Mouse (Mus musculus): ENCODE results near the gene Cldn7. TPM values are rescaled to one million over a fixed set of nuclear protein-coding genes. Genes with fewer than 3 reads are reported as not detected.
"Not testable (repeated sequence)": the region's sequence is repeated elsewhere in the genome, so short reads cannot be mapped to it uniquely, and the experiment has no call there.

The Cldn7 gene
- total RNA-seq (2021) = not detected

GRCm38 (mm10) chr11:69964650-69965270 lies at the start of gene Cldn7:
TSS of gene Cldn7 (plus strand) at chr11:69964779.
- DNase-seq = no peak
- intact Hi-C loops (cut with DNase I) = no loop called here

DNA sequence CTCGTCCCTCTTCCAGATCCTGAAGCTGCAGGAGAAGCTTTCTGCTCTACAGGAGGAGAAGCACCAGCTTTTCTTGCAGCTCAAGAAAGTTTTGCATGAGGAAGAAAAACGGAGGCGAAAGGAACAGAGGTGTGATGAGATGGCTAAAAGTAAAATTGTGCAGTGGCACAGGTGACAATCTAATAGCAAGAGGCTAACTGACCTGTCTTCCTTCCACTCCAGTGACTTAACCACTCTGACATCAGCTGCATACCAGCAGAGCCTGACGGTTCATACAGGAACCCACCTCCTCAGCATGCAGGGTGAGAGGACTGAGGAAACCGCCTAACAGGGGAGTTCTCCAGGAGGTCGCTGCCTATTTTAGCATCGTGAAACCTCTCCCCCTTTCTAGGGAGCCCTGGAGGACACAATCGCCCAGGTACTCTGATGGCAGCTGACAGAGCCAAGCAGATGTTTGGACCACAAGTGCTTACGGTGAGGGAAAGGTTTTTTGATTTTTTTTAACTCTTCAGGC lies 49.6 kb upstream of the Cldn7 start:
- intact Hi-C loops (cut with DNase I) = no loop called here
- DNase-seq = no peak

GRCm38 (mm10) chr11:69915667-69916627 lies 48.6 kb upstream of the Cldn7 start:
- no peak for DNase-seq
- intact Hi-C loops (cut with DNase I) = no loop called here

- intact Hi-C loops (cut with DNase I); DNase-seq: not testable (repeated sequence)
Observed at GRCm38 (mm10) chr11:69916652-69917378, 47.8 kb upstream of the Cldn7 start.

DNA sequence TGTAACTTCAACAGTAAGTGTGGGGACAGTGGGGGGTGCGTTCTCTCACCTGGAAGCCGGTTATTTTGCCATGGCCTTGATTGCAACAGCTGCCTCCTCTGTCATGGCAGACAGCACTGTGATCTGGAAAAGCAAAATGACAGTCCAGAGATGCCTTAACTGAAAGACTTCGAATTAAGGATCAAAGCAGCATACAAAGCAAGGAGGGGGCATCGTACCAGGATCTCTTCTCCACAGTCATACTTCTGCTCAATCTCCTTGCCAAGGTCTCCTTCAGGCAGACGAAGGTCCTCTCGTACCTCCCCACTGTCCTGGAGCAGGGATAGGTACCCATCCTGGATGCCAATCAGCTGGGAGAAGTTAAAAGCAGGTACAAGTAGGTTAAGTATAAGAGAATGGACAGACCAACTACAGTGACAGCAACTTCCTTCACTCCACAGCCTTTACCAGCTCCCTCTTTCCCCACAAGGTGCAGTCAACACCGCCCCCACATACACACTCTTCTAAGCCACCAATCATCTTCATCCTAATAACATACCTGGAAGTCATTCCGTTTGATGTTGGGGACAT lies 47.1 kb upstream of the Cldn7 start:
- intact Hi-C loops (cut with DNase I) = no loop called here

GRCm38 (mm10) chr11:69918118-69918517 lies 46.5 kb upstream of the Cldn7 start:
- no peak for DNase-seq
- intact Hi-C loops (cut with DNase I) = loop anchor here (2.0 kb wide), 1 partner anchor 15 kb away; no protein-coding TSS in a partner anchor

More for the DNA sequence above, 47.1 kb upstream of the Cldn7 start:
- no peak for DNase-seq

DNA sequence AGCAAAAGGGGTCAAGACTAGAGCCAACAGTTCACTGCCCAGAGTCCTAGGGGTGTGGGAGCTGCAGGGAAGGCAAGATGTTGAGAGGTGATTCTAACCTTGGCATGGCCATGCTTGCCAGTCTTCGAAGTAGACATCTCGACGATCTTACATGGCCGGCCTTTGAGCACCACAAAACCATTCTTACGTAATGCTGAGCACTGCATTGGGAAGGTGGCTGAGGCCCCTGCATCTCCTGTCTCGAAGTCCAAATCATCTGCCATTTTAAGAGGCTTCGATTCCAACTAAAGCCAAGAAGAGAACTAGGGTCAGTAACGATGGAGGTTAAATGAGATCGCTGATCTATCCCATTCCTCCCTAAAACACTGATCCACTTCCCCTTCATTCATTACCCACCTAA lies 45.5 kb upstream of the Cldn7 start:
- no peak for DNase-seq
- intact Hi-C loops (cut with DNase I) = loop anchor here (2.0 kb wide), 1 partner anchor 16 kb away; no protein-coding TSS in a partner anchor

- intact Hi-C loops (cut with DNase I) = loop anchor here (2.0 kb wide), 3 partner anchors 17 to 61 kb away; partner anchors contain the start of genes Ctdnep1 and Kctd11
Observed at GRCm38 (mm10) chr11:69919661-69920265, 44.8 kb upstream of the Cldn7 start.

GRCm38 (mm10) chr11:69920266-69921031 lies 44.1 kb upstream of the Cldn7 start:
- intact Hi-C loops (cut with DNase I) = loop anchor here (1.0 to 2.0 kb wide), 3 partner anchors 40 to 162 kb away; partner anchors contain the start of genes Ctdnep1, Kctd11 and Polr2a
- peak in 1 of 2 experiments; percentile 32 for DNase-seq

More at GRCm38 (mm10) chr11:69919661-69920265, 44.8 kb upstream of the Cldn7 start:
- DNase-seq = peak; percentile 76 to 83

GRCm38 (mm10) chr11:69921114-69922011 lies 43.2 kb upstream of the Cldn7 start, which contains the start of gene Eif5a:
TSS of gene Eif5a (minus strand) at chr11:69921958.
- intact Hi-C loops (cut with DNase I) = loop anchor here (1.0 to 2.0 kb wide), 3 partner anchors 41 to 163 kb away; partner anchors contain the start of genes Ctdnep1, Kctd11 and Polr2a
- peak; percentile 100 for DNase-seq

DNA sequence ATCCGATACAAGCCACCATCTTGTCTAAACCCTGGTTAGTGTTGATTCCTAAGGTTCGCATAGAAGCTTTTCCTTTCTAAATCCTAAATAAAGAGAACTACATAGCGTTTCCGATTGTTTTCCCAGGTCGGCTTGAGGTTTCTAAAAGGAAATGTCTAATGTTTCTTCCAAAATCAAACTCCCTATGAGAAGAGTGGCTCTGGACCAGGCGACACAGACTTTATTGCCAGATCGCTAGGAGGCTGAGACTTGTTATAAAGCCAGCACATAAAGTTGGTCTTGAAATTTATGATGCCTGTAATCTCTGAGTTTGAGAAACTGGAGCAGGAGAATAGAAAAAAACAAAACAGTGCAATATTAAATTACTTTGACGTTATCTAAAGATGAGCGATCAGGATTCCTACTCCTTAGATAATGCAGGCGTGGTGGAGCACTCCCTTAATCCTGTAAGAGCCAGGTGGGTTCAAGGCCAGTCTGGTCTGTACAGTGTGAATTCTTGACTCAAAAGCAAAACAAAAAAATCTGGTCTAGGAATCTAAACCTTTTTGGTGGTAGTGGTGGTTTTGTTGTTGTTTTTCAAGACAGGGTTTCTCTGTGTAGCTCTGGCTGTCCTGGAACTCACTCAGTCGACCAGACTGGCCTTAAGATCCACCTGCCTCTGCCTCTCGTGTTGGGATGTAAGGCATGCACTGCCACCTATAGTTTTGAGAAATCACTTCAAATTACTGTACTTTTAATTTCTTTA lies 42.4 kb upstream of the Cldn7 start:
- intact Hi-C loops (cut with DNase I) = no loop called here
- DNase-seq = no peak

GRCm38 (mm10) chr11:69922796-69923195 lies 41.8 kb upstream of the Cldn7 start:
- intact Hi-C loops (cut with DNase I) = no loop called here
- DNase-seq = no peak

DNA sequence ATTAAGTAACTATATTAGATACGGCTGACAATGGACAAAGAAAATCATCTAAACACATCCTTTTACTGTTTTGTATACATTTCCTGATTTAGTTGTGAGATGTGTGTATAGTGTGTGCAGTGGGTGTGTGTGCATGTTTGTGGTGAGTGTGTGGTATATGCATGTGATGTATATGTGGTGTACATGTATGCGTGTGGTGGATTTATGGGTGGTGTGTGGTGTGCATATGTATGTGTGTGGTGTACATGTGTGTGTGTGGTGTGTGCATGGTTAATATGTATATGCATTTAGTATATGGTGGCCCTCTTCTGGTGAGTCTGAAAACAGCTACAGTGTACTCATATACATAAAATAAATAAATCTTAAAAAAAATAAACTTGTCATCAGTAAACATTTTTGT lies 37.1 kb upstream of the Cldn7 start:
- intact Hi-C loops (cut with DNase I) = no loop called here

DNA sequence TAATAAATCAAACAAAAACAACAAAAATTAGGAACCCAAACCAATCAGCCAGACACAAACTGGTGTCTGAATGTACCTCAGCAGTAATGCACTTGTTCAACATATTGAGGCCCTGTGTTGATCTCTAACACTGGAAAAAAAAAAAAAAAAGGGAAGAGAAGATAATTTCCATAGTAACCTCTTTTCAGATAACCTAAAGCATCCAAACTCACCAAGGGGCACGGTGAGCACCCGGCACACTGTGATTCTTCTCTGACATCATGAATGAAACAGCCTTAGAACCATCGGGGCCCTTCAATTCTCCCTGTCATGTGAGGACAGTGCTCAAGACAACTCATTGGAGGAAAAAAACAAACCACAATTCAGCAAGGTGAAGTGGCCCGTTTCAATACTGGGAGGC lies 34.9 kb upstream of the Cldn7 start:
- intact Hi-C loops (cut with DNase I) = loop anchor here (10.0 kb wide), 1 partner anchor 285 kb away; the partner anchor contains the start of gene Slc16a11
- no peak for DNase-seq

More for the DNA sequence above, 37.1 kb upstream of the Cldn7 start:
- DNase-seq = no peak

DNA sequence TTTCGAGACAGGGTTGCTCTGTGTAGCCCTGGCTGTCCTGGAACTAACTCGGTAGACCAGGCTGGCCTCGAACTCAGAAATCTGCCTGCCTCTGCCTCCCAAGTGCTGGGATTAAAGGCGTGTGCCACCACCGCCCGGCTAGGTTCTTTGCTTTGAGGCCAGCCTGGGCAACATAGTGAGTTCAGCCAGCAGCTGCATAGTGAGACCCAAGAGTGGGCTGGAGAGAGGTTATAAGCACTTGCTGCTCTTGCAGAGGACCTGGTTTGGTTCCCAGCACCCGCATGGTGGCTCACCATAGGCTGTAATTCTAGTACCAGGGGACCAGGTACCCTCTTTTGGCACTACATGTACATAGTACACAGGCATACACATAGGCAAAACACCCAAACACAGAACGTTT lies 34.4 kb upstream of the Cldn7 start:
- DNase-seq = not testable (repeated sequence)
- intact Hi-C loops (cut with DNase I) = loop anchor here (10.0 kb wide), 1 partner anchor 285 kb away; the partner anchor contains the start of gene Slc16a11

DNA sequence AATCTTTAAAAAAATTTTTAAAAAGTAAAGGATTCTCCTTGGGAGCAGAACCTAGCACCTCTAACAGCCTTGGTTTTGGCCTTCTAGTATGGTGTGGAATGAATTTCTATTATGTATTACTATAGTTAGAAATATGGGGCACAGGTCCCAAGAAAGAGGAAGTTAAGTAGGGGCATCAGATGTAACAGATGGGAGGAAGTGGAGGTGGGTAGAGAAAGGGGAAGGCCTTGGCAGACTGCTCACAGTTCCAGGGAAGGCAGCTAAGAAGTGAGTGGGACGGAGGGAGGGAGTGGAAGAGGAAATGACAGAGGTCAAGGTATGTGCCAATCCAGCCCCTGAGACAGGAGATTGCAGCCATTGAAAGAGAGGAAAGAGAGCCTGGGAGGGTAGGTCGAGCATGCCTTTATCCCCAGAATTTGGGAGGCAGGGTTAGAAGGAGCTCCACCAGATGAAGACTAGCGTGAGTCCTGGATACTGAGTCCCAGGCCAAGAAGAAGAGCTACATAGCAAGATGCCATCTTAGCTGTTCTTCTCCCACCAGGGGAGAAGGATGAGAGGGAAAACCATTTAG lies 33.5 kb upstream of the Cldn7 start:
- no peak for DNase-seq
- intact Hi-C loops (cut with DNase I) = loop anchor here (10.0 kb wide), 1 partner anchor 284 kb away; the partner anchor contains the start of gene Slc16a11

Data from heart, postnatal 36 days (tissue).